Mouse (Mus musculus) kidney, adult 18-20 months (tissue): Measurements from ENCODE around the gene Gm20388.

Experiments
- DNase-seq: peaks from one replicate; pipeline ENCODE4 v3.0.0; 2021

Gene Gm20388

GRCm38 (mm10) chr8:121078721-121079120 is 1168.1 kb downstream of the Gm20388 start:
- DNase-seq, result no peak

DNA sequence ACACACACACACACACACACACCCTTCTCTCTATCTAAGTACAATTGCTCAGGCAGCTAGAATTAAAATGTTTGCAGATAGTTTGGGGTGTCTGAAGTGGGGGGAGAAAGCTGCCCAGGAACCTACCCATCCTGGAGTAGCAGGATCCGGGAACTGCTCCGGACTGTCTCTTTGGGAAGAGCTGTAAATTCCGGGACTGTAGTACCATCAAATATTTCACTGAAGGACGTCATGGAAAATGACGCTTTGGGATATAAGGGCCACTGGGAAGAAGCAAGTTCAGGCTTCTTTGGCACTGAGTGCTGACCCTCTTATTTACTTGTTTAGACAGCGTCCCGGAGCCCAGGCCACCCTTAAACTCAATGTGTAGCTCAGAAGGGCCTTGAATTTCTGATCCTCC is 1168.6 kb downstream of the Gm20388 start:
- DNase-seq, result no peak

DNA sequence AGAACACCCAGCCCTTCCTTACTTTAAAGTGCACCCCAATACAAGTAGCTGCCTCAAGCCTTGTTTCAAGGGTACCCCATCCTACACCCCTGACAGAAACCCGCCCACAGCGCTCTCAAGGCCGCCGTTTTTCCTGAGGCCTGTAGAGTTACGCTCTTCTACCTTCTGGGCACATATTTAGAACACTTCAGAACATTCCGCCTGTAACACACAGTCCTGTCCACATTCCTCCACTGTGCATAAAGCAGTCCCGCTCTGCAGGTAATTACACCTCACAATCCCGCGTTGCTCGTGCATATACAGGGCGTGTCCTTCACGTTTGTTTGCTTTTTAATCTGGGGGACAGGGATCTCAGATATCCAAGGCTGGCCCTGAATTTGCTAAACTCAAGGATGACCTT is 1169.3 kb downstream of the Gm20388 start:
- DNase-seq, result no peak

GRCm38 (mm10) chr8:121080361-121081090 is 1169.9 kb downstream of the Gm20388 start:
- DNase-seq, result no peak

DNA sequence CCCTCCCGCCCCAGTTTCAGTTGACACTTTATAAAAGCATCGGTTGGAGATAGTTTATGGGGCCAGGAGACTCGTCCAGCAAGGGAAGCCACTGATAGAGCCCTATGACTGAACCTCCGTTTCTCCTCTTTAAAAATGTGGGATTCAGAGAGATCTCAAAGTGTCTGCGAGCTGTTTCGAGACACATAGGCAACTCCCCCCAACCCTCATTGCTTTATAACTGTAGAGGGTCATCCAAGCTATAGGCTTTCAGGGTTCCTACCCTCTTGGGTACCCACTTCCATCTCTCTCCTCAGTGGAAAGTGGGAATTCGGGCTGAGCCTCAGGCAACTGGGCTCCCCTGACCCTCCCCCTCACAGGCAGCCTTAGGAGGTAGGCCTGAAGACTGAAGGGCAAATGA is 1170.8 kb downstream of the Gm20388 start:
- no peak for DNase-seq

- DNase-seq, result no peak
Measured at GRCm38 (mm10) chr8:121082218-121083092, 1171.8 kb downstream of the Gm20388 start.

DNA sequence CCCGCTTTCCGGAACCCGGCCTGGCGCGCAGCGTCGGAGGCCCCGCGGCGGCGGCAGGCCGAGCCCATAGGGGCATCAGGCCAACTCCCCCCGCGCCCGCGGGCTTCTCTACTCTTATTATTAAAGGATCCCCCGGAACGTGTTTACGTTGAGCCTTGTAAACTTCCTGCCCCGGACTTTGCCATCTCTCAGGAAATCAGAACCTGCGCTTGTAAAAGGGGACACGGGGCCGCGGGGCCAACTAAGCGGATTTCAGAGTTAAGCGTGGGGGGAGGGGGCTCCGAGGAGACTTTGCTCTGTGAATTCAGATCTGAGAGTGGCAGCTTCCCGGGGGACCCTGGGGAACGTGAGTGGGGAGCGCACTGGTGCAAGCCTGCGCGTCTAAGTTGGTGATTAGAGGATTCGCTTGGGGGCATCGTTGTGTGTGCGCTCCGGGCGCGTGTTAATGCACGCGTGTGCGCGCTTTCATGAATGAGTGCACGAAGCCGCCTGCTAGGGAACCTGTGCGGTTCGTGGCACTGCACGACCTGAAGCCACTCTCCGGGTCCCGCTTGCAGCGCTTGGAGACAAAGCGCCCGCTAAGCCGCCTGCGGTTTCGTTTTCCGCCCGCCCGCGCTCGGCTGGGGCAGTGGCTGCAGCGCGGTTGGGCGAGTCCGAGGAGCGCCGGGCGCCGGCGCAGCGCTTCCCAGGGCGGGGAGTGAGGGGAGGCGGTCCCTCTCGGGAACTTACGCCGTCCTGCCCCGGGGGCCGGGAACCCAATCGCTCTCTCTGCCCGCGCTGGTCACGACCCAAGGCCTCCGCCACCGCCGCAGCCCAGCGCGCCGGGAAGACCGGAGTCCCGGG is 1172.7 kb downstream of the Gm20388 start:
- peak; percentile 75 for DNase-seq

- DNase-seq, result no peak
Measured at GRCm38 (mm10) chr8:121083936-121084209, 1173.2 kb downstream of the Gm20388 start.

- DNase-seq, result peak; percentile 29
Measured at GRCm38 (mm10) chr8:121084210-121084951, 1173.7 kb downstream of the Gm20388 start, which contains the start of gene Foxf1. Gene Foxf1, plus strand, starts transcription at chr8:121084386.

DNA sequence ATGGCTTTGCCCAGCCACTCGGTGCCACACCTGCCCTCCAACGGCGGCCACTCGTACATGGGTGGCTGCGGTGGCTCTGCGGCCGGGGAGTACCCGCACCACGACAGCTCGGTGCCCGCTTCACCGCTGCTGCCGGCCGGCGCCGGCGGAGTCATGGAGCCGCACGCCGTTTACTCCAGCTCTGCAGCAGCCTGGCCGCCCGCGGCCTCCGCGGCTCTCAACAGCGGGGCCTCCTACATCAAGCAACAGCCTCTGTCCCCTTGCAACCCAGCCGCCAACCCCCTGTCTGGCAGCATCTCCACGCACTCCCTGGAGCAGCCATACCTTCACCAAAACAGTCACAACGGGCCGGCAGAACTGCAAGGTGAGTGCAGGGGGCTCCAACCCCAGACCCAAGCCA is 1174.4 kb downstream of the Gm20388 start:
- DNase-seq, result no peak

DNA sequence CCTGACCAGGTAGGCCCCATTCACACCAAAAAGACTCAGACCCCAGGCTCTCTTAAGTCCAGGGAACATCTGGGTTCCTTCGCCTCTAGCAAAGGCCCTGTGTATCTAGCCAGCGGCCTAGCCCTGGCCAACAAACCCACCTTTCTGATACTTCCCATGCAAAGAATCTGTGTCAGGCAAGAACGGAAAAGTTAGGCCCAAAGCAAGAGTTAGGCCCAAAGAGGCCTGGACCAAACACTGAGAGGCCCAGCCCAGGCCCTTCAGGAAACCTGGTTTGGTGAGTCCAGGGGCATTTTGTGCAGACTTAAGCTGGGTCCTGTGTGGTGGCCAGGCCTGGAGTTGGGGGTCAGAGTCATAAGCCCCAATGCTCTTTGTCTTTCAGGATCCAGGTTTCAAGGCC is 1174.9 kb downstream of the Gm20388 start:
- DNase-seq, result no peak

DNA sequence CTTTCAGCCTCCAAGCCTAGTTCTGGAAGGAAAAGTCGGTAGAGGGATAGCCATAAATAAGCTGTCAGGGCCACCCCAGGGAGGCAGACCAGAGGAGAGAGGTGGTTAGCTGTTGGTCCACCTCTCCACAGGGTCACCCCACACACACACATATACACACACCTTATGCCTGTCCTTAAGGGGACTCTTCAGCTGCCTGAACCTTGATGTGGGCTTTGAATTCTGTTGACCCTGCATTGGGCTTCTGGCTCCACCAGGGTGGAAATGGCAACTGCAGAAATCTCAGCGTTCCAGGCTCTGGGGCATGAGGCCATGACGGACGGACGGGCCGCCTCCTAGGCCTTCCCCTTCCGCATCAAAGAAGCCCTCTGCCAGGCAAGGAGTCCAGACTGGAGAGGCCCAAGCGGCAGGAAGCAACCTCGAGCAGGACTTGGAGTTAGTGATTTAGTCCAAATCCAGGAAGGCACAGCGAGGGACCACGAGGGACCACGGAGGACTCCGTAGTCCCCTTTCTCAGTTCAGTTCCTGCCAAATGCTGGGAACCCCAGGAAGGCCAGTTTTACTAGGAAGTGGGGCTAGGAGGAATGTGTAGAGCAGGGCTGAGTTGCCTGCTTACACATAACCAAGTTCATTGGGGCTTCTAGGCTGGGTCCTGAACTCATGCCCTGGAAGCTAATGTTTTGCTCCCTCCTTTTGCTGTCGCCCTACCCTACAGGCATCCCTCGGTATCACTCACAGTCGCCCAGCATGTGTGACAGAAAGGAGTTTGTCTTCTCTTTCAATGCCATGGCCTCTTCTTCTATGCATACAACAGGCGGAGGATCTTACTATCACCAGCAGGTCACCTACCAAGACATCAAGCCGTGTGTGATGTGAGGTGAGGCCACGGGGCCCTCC is 1175.6 kb downstream of the Gm20388 start:
- DNase-seq, result no peak

DNA sequence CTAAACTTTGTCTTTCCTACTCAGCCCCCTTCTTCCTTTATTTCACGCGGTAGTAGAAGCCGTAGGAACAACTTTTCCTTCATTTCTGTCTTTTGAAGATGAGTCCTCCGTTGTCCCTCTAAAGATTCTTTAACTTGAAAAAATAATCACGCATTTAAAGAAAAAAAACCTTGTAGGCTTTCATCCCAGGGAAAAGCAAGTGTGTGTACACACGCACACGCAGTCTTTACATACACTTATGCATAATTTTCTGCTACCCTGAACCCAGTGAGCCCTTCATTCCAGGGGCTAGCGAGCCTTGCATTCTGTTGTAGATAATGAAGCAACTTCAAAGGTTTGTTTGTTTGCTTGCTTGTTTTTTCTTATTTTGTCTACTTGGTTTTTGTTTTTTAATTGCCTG is 1177.6 kb downstream of the Gm20388 start:
- DNase-seq, result no peak

DNA sequence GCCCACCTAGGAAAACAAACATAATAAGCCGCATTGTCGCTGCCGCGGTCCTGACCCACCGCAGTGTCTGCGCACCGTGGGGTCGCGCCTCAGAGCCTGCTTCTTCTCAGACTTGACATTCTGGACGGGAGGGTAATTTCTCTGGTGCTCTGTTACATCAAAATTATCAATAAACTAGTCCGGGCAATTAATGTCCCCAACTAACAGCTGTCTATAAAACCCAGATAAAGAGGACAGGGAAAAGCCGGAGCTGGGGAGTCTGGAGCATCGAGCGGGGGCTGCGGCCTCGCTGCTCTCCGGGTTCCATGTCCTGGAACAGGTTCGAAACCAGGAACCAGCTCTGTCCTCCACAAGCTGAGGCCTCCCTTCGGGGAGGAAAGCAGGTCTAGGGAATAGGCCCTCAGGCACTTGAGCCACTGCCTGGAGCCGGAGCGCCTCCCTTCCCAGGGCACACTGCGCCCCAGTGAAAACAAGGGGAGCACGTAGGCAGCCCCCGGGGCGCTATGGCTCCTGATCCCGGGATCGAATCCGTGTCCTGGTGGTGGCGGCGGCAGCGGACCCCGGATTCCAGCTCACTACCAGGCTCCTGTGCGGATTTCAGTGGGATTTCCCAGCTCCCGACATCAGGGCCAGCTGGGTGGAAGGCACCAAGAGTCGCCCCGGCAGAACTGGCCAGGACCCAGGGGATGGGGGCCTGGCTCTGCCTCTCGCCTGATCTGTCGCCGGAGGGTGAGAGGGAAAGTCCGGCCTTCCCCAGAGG is 1178.4 kb downstream of the Gm20388 start:
- DNase-seq, result no peak

GRCm38 (mm10) chr8:121089631-121090380 is 1179.2 kb downstream of the Gm20388 start:
- DNase-seq, result no peak

DNA sequence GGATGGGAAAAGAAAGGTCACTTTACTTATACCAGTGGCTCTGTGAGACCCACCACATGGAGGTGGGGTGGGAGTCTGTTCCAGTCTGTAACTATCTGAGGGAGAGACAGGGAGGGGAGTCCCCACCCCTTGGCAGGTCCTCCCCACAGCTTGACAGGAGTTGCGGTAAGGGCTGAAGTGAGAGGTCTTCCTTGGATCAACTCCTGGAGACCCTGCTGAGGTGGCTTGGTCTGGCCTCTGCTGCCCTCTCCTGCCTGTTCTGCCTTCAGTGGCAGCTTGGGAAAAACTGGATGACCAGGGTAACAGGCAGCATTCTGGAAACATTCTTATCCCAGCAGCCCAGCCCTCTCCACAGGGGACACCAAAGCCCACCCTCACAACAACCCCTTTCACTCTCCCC is 1180.1 kb downstream of the Gm20388 start:
- no peak for DNase-seq

DNA sequence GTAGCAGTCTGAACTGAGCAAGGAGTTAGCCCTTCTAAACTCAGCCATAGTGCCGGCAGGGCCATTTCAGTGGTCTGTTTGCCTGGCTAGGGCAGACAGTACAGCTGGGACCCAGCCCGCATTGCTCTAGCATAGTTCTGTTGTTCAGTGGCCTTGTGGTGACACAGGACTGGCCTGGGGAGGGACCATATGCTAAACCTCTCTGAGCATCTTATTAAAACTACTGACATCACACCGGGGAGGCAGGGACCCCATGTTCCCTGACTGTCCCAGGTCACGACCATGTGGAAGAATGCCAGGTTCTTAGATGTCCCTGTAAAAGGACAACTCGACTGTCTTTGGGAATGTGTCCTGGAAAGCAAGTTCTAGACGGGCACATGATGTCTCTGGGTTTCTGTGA is 1181.5 kb downstream of the Gm20388 start:
- DNase-seq, result no peak

DNA sequence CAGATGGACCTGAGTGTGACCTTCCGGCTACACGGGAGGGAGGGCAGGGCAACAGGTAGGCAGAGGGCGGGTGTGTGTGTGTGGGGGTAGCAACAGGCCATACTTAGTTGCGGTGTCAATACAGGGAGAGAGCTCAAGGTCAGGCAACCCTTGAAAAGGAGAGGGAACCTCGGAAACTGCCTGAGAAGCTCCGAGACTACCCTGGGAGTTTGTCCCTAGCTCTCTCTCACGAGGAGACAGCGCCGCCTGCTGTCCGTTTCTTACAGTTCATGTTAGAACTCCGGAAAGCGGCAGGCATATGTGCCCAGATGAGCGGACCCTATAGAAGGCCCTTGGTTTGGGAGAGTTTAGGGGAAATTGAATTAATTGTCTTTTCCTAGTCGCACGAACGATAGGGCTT is 1182.0 kb downstream of the Gm20388 start:
- peak; percentile 86 for DNase-seq

GRCm38 (mm10) chr8:121093496-121093895 is 1182.9 kb downstream of the Gm20388 start:
- DNase-seq, result no peak
